In genomic region chr1:160286400-160287057, GRCm38 (mm10) we compare ENCODE assay signal across 13 mouse cellular contexts.
DNase-seq lines count a peak whose midpoint lies in the region; ATAC-seq and TF ChIP-seq lines count a peak whose summit lies in the region.
"Had no signal": no experiment of that assay in that cellular context is flagged by ENCODE, and none has a peak within 500 bp of the region (broad histone marks: within the 10 kb centered on the region; RNA-seq: fewer than 3 reads in every experiment).

No protein-coding gene starts in this region.

- H3K4me1 ChIP-seq in forebrain, embryonic 12.5 days, result peaks cover 12% of the 10 kb centered on the region
- H3K4me1 ChIP-seq in stomach, postnatal 0 days (replicated peaks; ENCODE audit: control insufficient read depth, insufficient read depth), result no peaks in the 10 kb centered on the region

- peak overlapping the region; percentile 73 for H3K27ac ChIP-seq in forebrain, embryonic 12.5 days
- H3K27ac ChIP-seq in left cerebral cortex, adult 2 months, result peak overlapping the region; percentile 58
- H3K27ac ChIP-seq in stomach, postnatal 0 days (replicated peaks), result no peak overlapping the region
- H3K27ac ChIP-seq: embryonic facial prominence, embryonic 15.5 days; heart, embryonic 10.5 days; limb, embryonic 13.5 days had no signal

- TF ChIP-seq EP300 in stomach, postnatal 0 days (optimal IDR thresholded peaks at IDR 0.05), result no peak

- no peak overlapping the region for H3K4me3 ChIP-seq in forebrain, embryonic 12.5 days (replicated peaks)
- H3K4me3 ChIP-seq in left cerebral cortex, adult 2 months, result no peak overlapping the region
- H3K4me3 ChIP-seq in stomach, postnatal 0 days (ENCODE audit: low read depth, low read length), result no peak overlapping the region
- H3K4me3 ChIP-seq: embryonic facial prominence, embryonic 15.5 days; heart, embryonic 10.5 days; limb, embryonic 13.5 days had no signal

- peak; percentile 78 for ATAC-seq in cerebellum, adult (ENCODE audit: insufficient number of reproducible peaks, low FRiP score, low TSS enrichment)
- ATAC-seq in forebrain, embryonic 12.5 days (ENCODE audit: low FRiP score), result peak; percentile 61
- no peak for ATAC-seq in stomach, postnatal 0 days (ENCODE audit: low FRiP score, low TSS enrichment)
- no peak for ATAC-seq in inflammation-experienced regulatory T-cells, adult 6 months
- ATAC-seq: Patski had no signal

- DNase-seq in cerebellum, postnatal 4 days (ENCODE audit: low spot score in 2 of 2), result no peak
- peak; percentile 12 for DNase-seq in MN1 (ENCODE audit: low spot score)
- DNase-seq in left cerebral cortex, adult 2 months (ENCODE audit: extremely low spot score in 1 of 2, low spot score in 2 of 2), result no peak
- DNase-seq in stomach, postnatal 0 days (ENCODE audit: low spot score), result no peak
- DNase-seq in thymus, postnatal 25 days, result no peak
- DNase-seq: kidney, adult 18-20 months had no signal

- no peak overlapping the region for H3K4me2 ChIP-seq in forebrain, embryonic 12.5 days
- H3K4me2 ChIP-seq in stomach, postnatal 0 days (replicated peaks; ENCODE audit: low read depth), result no peak overlapping the region
- H3K4me2 ChIP-seq: embryonic facial prominence, embryonic 15.5 days; limb, embryonic 13.5 days had no signal

- H3K9me3 ChIP-seq in forebrain, embryonic 12.5 days, result no peaks in the 10 kb centered on the region
- no peaks in the 10 kb centered on the region for H3K9me3 ChIP-seq in stomach, postnatal 0 days (ENCODE audit: control insufficient read depth, low read length)
- H3K9me3 ChIP-seq: embryonic facial prominence, embryonic 15.5 days; heart, embryonic 10.5 days; limb, embryonic 13.5 days had no signal

- H3K36me3 ChIP-seq in forebrain, embryonic 12.5 days (replicated peaks), result no peaks in the 10 kb centered on the region
- H3K36me3 ChIP-seq in stomach, postnatal 0 days (ENCODE audit: control insufficient read depth, insufficient read depth, low read length), result no peaks in the 10 kb centered on the region
- H3K36me3 ChIP-seq: embryonic facial prominence, embryonic 15.5 days; heart, embryonic 10.5 days; limb, embryonic 13.5 days had no signal

- 57% methylated on average over 7 of the region's 7 CpGs for WGBS in forebrain, embryonic 12.5 days
- WGBS in stomach, postnatal 0 days, result 43% methylated on average over 7 of the region's 7 CpGs

- no peak for TF ChIP-seq CTCF in left cerebral cortex, adult 2 months (IDR thresholded peaks at IDR 0.05)
- no peak for TF ChIP-seq CTCF in stomach, postnatal 0 days (IDR thresholded peaks at IDR 0.05; ENCODE audit: low read depth)

- intact Hi-C loops in left cerebral cortex, adult 2 months (cut with DNase I), result no loop called here

- H3K27me3 ChIP-seq in forebrain, embryonic 12.5 days, result no peaks in the 10 kb centered on the region
- no peaks in the 10 kb centered on the region for H3K27me3 ChIP-seq in stomach, postnatal 0 days (ENCODE audit: control insufficient read depth, insufficient read depth, low read length)
- H3K27me3 ChIP-seq: embryonic facial prominence, embryonic 15.5 days; limb, embryonic 13.5 days; Patski had no signal

- H3K9ac ChIP-seq in forebrain, embryonic 12.5 days, result no peak overlapping the region
- H3K9ac ChIP-seq in stomach, postnatal 0 days (ENCODE audit: low read length), result no peak overlapping the region
- H3K9ac ChIP-seq: embryonic facial prominence, embryonic 15.5 days; limb, embryonic 13.5 days had no signal

Comparison
In these comparisons a context has a peak if more than half of its experiments do, and no peak if none do; other contexts are left out.
1. ATAC-seq: peak in cerebellum, adult (single experiment) and forebrain, embryonic 12.5 days (single experiment); none in stomach, postnatal 0 days (single experiment) and inflammation-experienced regulatory T-cells, adult 6 months (single experiment).